17 mouse cellular contexts compared by ENCODE assay signal in the genomic region with DNA sequence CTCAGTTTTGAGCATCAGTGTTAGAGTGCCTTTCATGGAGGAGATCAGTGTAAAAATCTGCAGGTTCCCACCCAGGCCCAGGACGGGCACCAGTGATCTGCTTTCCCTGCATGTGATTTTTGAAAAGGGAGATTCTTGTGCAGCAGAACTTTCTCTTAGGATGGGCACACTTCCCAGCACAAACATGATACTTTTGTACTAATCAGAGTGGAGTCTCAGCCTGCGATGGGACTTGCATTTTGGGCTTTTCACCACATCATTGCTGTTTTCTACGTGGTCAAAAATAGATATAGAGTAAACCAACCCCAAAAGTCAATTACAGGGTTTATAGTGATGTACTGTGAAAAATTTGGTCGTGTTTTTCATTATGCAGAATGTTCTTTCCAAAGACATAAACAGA.
"Had no signal": no experiment of that assay in that cellular context is flagged by ENCODE, and none has a peak within 500 bp of the region (broad histone marks: within the 10 kb centered on the region; RNA-seq: fewer than 3 reads in every experiment).

No protein-coding gene starts in this region.

- H3K4me3 ChIP-seq: left cerebral cortex, adult 2 months; limb, embryonic 12.5 days; liver, embryonic 13.5 days; lung, embryonic 15.5 days; megakaryocyte, embryonic 14.5 days; midbrain, embryonic 12.5 days; neural tube, embryonic 13.5 days had no signal

- DNase-seq: kidney, adult 11 months; kidney, adult 9 months; kidney, postnatal 10 days; kidney, postnatal 4 days; liver; liver, embryonic 13.5 days; liver, postnatal 0 days; lung, postnatal 14 days; thymus, postnatal 4 days had no signal

- H3K27me3 ChIP-seq: limb, embryonic 12.5 days; liver, embryonic 13.5 days; lung, embryonic 15.5 days; megakaryocyte, embryonic 14.5 days; midbrain, embryonic 12.5 days; neural tube, embryonic 13.5 days had no signal

- H3K4me2 ChIP-seq: limb, embryonic 12.5 days; liver, embryonic 13.5 days; lung, embryonic 15.5 days; midbrain, embryonic 12.5 days; neural tube, embryonic 13.5 days had no signal

- H3K9ac ChIP-seq: limb, embryonic 12.5 days; liver, embryonic 13.5 days; liver, postnatal 0 days; lung, embryonic 15.5 days; midbrain, embryonic 12.5 days; neural tube, embryonic 13.5 days had no signal

- H3K4me1 ChIP-seq: liver, embryonic 13.5 days; lung, embryonic 15.5 days; midbrain, embryonic 12.5 days; neural tube, embryonic 13.5 days had no signal

- ATAC-seq: liver, postnatal 0 days; midbrain, embryonic 16.5 days had no signal

- H3K27ac ChIP-seq: left cerebral cortex, adult 2 months; limb, embryonic 12.5 days; liver, embryonic 13.5 days; lung, embryonic 15.5 days; macrophage; midbrain, embryonic 12.5 days; neural tube, embryonic 13.5 days had no signal

- H3K36me3 ChIP-seq: limb, embryonic 12.5 days; liver, embryonic 13.5 days; lung, embryonic 15.5 days; midbrain, embryonic 12.5 days; neural tube, embryonic 13.5 days had no signal

- H3K9me3 ChIP-seq: limb, embryonic 12.5 days; liver, embryonic 13.5 days; lung, embryonic 15.5 days; megakaryocyte, embryonic 14.5 days; midbrain, embryonic 12.5 days; neural tube, embryonic 13.5 days had no signal
